Mouse (Mus musculus) urinary bladder, adult 18-20 months (tissue): ENCODE data around the gene Slc22a8.

Experiments
- DNase-seq, 2 experiments: peaks; one replicate each; pipeline ENCODE4 v3.0.0; 2022; ENCODE audit warnings: low spot score in 2 of 2, mixed read lengths in 2 of 2

Gene Slc22a8

DNA sequence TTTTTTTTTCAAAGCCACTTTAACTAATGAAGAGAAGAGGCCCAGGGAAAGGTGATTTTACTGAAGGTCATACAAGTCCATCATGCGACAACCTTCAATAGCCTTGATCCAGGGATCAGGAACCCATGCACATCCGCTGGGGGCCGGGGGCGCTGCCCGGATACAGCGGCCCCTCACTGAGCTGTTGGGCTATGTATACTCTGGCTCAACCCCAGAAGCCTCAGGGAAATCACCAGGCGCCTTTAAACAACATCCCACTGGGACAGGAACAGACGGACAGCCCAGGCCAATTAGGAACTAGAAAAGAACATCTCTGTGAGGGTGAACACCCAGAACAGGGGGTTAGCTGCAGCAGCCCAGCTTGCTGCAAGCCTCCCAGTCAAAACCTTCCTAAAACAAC, at the start of gene Slc22a8:
Gene Slc22a8, plus strand, starts transcription at position 301 of the 400 bp plus-strand sequence.
- DNase-seq: no peak

DNA sequence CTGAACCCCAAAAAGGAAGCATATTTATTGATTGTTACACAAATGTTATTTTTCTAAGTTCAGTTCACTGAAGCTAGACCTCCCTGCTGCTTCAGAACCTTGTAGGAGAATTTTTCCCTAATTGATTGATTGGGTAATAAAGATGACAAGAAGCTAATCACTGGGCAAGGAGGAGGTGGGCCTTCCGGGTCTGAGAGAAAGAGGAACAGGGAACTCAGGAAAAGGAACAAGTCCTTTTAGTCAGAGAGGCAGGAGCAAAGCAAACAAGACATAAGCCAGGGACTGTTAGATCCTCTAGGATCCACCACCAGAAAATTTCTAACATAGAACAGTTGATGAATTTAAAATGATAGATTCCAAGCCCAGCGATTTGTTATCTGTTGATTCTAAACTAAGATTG, 32.2 kb upstream of the Slc22a8 start:
- DNase-seq: no peak

DNA sequence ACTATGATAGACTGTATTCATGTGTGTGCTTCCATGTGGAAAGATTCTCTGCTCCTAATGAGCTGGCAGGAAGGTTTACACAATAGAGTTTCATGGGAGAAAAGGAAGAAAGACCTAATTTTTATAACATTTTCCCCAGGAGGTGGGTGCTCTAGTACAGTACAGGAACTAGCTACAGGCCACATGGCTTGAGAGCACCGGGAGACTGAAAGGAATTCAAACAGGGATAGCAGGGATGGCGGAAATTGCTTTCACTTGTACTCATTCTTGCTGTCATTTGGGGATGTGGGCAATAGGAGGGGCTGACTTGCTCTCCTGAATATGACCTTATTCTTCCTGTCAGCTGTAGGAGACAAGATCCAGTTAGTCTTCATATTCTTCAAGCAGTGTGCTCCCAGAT, 27.0 kb upstream of the Slc22a8 start:
- no peak for DNase-seq

DNA sequence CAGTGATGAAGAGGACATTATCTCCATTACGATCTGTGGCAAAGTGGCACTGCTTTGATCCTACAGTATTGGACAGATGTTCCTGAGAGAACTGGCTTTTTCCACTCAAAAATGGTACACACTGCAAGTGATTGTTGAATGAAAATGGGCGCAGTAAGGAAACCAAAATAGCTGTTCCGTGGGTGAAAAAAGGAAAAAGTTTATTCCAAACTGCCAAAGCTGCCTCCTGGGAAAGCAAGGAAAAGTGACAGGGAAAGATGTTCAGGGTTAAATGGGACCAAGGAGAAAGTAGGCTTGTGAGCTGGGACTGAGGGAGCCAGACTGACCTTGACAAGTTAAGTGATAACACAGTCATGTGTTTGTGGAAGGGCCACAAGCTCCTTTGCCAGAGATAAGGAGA, 26.6 kb upstream of the Slc22a8 start:
- DNase-seq: no peak

DNA sequence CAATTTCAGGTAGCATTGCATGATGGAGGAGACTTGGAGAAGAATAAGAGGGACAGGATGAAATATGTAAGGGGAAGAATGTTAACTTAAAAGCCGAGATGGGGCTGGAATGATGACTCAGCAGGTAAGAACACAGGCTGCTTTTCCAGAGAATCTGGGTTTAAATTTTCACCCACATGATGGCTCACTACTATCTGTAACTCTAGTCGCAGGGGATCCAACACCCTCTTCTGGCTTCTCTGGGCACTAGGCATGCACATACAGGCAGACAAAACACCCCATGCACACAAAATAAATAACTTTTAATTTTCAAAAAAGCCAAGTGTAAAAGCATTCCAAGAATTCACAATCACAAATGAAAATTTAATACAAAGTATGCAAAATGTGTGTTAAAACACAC, 25.8 kb upstream of the Slc22a8 start:
- DNase-seq: no peak

DNA sequence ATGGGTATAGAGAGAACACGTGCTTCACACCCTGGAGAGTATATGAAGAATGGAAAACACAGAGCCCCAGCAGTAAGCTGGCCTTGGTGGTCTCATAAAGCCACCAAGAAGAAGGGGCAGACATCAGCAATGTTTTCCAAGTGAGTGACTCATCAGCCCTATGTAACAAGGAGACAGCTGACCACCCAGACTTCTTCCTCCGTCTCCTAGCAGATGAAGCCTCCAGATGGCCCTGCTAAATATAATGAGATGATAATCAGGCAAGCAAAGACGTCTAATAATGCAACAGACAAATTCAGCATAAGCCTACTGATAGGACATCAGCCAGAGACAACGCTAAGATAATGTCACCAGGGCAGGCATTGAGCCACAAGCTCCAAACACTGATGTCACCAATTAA, 25.1 kb upstream of the Slc22a8 start:
- no peak for DNase-seq

DNA sequence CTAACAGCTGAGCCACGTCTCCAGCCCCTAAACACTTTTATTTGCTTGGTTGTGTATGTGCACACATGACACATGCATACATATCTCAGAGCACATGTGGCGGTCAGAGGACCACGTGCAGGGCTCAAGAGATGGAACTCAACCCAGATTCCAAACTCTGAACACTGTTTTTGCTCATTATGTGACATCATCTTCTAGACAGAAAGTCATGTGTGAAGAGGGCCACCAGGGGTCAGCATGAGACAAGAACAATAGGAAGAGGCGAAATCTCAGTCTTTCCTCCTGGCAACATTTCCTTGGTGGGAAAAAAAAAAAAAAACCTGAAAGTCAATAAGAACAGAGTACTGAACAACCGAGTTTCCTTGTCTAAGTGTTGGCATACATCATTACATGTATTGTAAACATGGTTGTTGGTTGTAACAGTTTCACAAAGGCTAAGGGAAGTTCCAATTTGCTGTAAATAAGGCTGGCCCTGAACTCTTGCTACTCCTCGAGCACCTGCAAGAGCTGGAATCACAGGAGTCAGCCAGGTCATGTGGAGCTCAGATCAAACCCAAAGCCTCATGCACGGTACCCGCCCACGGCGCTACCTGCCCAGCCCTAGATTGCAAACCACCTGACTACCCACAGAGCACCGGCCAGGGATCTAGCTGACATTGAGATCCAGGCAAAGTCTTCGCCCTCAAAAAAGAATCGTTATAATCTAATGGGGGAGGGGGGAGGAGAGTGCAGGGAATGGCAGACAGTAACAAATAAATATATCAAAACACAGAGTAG, 23.8 kb upstream of the Slc22a8 start:
- no peak for DNase-seq

DNA sequence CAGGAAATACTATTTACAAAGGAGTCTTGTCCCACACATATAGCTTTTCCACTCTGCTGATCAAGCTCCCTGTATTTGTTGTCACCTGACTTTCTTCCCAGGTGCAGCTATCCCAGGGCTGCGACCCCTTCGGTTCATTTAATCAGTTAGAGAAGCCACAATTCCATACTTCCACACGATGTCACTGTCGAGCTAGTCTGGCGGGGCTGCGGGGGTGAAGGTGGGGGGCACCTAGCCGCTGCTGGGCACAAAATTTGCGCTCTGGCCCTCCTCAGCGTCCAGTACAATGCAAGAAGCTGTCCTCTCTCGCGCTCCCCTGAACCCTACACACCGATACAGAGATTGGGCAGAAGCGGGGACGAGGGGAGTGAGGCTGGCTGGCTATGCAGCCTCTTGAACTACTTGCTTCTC, 21.6 kb upstream of the Slc22a8 start:
- DNase-seq: peak in 1 of 2 experiments; percentile 9

DNA sequence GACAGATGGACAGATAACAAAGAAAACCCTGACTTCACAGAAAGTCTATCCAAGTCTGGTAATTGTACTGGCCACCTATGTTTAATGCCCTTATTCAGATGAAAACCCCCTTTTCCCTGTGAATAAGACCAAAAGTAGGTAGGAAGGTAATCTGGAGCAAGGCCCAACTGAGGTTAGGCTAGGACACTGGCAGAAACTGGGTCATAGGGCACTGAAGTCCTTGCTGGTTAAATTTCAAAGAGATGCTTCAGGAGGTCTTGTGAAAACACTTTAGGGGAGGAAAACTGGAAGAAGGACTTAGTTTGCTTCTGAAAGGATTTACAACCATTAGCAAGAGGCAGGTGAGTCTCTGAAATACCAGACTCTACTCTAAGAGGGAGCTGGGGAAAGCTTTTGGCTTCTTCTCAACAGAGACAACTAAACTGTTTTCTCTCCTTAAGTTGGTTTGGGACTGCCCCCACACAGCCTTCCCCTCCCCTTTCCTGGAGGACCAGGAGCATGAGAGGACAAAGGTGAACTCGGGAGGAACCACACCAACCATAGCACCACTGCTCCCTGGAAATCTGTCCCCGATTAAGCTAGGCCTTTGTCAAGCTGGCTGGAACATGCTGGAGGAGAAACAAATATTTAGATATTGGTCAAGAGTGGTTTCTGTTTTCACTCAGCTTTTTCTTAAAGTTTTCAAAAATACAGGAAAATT, 20.6 kb upstream of the Slc22a8 start:
- no peak for DNase-seq

DNA sequence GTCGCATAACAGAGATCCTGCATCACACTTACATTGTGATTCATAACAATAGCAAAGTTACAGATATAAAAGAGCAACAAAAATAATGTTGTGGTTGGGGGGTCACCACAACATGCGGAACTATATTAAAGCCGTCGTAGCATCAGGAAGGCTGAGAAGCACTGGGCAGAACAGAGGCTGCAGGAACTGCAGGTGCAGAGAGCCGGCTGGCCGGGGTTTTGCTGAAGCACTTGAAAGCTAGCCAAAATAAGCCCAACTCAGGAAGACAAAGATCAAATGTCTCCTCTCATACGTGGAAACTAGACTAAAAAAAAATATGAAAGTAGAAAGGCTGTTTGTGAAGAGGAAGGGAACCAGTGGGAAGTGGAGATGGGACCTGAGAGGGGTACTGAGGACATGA, 19.3 kb upstream of the Slc22a8 start:
- no peak for DNase-seq

DNA sequence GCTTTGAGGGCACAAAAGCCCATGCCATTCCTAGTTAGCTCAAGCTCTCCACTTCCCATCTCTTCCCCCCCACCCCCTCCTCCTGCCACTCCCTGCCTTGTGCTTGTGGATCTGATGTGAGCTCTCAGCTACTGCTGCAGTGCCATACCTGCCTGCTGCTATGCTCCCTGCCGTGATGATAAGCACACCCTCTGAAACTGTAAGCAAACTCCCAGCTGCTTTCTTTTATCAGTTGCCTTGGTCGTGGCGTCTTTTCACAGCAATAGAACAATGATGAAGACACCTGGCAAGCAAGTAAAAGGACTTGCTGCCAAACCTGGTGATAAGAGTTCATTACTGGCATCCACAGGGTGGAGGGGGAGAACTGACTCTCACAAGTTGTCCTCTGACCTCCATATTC, 18.6 kb upstream of the Slc22a8 start:
- DNase-seq: no peak

DNA sequence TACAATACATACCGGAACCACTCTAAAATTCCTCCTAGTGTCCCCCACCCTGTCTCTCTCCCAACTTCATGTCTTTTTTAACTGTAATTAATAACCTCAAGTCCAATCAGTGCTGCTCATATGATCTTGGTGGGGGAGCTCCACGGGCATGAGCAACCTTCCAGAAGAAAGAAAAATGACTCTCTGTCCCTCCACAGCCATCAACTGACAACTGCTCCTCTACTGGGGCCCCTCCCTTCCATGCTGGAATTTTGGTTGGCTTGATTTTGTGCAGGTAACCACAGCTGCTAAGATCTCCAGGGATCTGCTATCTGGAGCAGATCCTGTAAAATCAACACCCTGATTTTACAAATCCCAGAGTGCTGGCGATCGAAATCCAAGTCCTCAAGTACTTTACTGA, 13.6 kb upstream of the Slc22a8 start:
- no peak for DNase-seq

DNA sequence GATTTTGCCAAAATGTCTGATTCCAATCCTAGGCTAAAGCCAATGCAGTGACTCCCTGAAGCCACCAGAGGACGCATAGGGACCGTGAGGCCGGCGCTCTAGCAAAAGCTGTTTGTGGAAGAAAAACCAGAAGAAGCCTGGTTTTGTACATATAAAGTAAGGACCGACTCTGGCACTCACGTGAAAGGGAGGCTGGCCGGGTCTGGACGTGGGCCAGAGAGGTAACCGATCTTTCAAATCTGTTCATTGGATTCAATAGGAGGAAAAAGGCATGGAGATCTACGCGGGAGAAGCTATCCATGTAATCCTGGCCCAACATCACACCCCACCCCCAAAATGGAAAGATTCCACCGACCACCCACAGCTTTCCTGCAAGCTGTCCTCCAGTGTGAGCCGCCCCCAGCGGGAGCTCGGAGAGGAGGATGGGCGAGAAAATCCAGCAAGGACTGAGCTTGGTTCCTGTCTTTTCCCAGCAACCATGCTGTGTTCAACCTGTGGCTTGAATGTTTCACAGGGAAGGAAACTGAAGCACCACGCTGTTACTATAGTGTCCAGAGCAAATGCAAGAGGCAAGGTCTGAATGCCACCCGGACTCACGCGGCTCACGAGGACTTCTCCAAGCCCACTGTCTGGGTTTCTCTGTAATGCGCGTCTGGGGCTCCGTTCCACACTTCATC, 12.6 kb upstream of the Slc22a8 start:
- peak; percentile 7 to 22 for DNase-seq

DNA sequence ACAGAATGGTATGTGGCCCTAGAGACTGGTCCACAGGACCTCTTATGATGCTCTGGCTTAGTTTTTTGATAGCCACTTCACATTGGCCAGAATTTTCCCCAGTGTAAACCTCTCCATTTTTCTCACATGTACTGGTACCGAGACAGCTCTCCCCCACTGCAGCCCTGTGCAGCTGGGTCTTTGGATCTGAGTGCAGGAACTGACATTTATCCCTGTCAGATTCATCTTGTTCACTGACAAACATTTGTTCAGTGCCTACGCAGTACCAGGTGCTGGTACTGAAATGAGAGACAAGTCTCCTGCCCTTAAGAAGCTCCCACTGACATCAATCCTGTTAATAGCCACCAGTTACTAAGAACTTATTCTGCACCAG, 12.1 kb upstream of the Slc22a8 start:
- no peak for DNase-seq

DNA sequence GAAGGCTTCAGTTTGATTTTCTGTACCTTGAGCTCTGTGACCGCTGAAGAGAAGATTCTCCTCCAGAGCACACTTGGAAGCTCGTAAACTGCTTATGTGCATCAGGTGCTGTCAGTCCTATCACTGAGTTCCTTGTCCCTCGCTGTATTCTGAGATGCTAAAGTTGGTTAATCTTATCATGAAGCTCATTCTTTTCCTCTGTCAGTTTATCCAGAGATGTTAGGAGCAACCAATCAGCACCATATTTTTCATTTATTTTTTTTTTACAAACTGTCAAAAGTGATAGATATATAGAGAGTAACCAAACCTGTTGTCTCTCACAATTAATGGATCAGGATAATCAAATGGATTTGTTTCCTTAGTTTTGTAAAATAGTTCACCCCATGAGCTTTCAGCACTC, 5.8 kb upstream of the Slc22a8 start:
- DNase-seq: no peak

DNA sequence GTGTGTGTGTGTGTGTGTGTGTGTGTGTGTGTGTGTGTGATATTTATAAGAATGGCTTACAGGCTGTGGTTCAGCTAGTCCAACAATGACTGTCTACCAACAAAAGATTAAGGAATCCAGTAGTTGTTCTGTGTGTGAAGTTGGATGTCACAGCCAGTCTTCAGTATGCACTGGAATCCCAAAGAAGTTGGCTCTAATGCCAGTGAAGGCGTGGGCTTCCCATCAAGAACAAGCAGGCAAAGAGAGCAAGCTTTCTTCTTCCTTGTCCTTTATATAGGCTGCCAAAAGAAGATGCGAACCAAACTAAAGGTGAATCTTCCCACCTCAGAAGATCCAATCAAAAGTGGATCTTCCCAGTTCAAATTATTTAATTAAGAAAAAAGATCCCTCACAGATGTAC, 5.2 kb upstream of the Slc22a8 start:
- DNase-seq: no peak

DNA sequence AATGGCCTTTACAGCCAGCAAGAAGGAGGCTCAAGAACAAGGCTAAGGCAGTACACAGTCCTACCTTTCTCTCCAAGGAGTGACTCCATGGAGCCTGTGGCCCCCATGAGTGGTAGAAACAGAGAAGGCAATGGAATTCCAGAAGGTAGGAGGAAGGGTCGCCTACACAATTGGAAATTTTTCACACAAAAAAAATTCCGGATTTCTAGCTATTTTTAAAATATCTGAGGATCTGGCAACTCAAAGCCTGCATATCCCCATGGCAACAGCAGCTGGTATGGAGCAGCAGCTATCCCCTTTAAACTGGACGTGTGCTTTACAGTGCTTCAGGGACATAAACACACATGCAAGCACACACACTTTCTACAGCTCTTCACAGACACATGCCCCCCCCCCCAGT, 4.7 kb upstream of the Slc22a8 start:
- no peak for DNase-seq

DNA sequence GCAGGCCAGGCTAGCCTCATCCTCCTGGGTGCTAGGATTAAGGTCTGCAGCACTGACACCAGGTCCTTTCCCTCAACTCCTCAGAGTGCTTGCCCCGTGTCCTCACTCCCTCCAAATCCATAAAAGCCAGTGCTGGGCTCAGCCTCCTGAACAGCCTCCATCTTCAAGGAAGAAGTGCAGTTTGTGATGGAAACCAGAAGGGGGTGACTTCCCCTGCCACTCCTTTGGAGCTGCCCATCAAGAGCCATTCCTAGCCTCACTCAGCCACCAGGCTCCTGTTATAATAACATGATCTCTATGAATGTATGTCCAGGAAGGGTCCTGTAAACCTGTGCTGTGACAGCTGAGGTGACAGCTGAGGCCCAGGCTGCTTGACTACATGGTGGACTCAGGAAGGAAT, 3.7 kb upstream of the Slc22a8 start:
- no peak for DNase-seq

DNA sequence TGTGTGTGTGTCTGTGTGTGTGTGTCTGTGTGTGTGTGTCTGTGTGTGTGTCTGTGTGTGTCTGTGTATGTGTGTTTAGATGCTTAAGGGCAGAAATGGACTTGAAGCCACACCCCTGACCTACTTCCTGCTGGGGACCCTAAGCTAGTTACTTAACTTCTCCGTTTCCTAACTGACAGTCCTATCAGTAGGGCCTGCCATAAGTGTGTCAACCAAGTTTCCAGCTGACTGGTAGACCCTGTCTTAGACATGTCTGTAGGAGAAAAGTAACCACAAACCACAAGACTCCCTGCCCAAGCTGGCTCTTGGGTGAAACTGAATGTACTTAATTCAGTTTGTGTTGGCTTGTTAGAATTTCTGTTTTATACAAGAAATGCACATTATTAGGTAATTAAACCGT, 1.1 kb downstream of the Slc22a8 start:
- no peak for DNase-seq

DNA sequence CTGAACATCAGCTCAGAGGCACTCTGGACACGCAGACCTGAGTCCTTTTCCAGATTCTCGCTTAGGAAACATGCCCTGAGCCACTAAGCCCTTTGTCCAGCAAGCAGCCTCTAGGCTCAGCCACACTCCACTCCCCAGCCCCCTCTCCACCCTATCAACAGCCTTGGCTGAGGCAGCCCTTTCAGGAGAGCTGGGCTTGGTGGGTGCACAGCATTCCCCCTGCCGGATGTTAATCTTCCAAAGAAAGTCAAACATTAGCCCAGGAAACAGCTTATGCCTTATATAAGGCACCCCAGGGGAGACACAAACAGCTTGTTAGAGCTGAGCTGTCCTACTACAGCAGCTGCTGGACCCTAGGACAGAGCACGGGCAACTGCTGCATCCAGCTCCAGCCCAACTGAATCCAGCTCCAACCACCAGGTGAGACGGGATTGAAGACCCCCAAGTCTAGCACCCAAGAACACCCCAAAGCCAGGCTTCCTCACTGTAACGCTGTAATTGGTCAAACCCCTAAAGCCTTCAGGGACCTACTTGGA, 1.9 kb downstream of the Slc22a8 start:
- DNase-seq: no peak

DNA sequence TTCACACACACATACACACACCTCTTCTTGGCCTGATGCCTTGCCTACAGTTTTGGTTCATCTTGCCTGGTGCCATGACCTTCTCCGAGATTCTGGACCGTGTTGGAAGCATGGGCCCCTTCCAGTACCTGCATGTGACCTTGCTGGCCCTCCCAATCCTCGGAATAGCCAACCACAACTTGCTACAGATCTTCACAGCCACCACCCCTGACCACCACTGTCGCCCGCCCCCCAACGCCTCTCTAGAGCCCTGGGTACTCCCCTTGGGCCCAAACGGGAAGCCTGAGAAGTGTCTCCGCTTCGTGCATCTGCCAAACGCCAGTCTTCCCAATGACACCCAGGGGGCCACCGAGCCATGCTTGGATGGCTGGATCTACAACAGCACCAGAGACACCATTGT, 2.8 kb downstream of the Slc22a8 start:
- no peak for DNase-seq

DNA sequence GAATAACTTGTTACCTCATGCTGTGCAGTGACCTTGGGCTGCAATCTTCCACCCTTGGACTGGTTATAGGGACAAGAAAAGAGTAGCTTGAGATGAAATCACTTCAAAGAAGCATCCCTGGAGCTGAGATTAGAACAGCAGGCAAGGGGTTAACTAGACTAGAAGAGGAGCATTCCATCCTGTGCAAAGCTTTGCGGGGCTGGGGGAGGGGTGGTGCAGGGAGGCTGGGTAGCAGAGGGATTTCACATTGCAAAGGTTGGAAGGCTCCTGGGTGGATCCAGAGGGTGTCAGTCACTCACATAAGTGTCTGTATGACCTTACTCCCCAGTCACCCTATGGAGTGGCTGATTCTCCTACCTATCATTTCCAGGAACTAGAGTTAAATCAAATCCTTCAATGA, 3.5 kb downstream of the Slc22a8 start:
- DNase-seq: no peak

DNA sequence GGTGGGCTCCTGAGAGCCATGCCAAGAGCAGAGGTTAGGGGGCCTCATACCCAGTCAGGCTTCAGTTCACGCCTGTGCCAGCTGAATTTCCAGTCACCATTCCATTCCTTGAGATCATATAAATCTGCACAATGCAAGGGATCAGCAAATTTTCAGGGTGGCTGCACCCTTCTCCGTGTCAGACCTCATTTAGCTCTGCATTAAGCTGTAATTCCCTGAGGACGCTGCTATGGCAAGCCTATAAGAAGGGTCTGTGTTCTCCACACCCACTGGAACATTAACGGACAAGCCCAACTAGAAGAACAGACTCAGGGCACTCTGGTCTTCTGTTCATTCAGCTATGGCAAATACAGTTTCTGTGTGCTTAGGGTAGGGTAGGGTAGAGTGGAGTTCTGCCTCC, 6.2 kb downstream of the Slc22a8 start:
- no peak for DNase-seq
